Mouse (Mus musculus): ENCODE measurements at regions not wholly inside any gene's neighbourhood (a gene's known extent, or its start where the extent isn't known, plus 50 kb on each side); places are given as distances from the start of the nearest gene placed in this dataset.

- DNase-seq = no peak
Observed at GRCm38 (mm10) chr4:33798654-33799053, 125.7 kb upstream of the Cnr1 start.

- no peak for DNase-seq
Observed at GRCm38 (mm10) chr4:33799110-33799509, 125.3 kb upstream of the Cnr1 start.

- DNase-seq = no peak
Observed at GRCm38 (mm10) chr4:33799831-33800230, 124.6 kb upstream of the Cnr1 start.

- DNase-seq = no peak
Observed at GRCm38 (mm10) chr4:33812338-33812737, 112.1 kb upstream of the Cnr1 start.

GRCm38 (mm10) chr4:33823850-33824249 is 100.5 kb upstream of the Cnr1 start:
- DNase-seq = no peak

- no peak for DNase-seq
Observed at GRCm38 (mm10) chr4:33833134-33833533, 91.3 kb upstream of the Cnr1 start.

- DNase-seq = no peak
Observed at GRCm38 (mm10) chr4:33838436-33838835, 86.0 kb upstream of the Cnr1 start.

- DNase-seq = no peak
Observed at GRCm38 (mm10) chr4:33840119-33840518, 84.3 kb upstream of the Cnr1 start.

- no peak for DNase-seq
Observed at GRCm38 (mm10) chr4:33845611-33846395, 78.6 kb upstream of the Cnr1 start.

- no peak for DNase-seq
Observed at GRCm38 (mm10) chr4:33850249-33850648, 74.1 kb upstream of the Cnr1 start.

GRCm38 (mm10) chr4:33852294-33852693 is 72.1 kb upstream of the Cnr1 start:
- DNase-seq = no peak

GRCm38 (mm10) chr4:33855112-33855511 is 69.3 kb upstream of the Cnr1 start:
- no peak for DNase-seq

GRCm38 (mm10) chr4:33867126-33867525 is 57.3 kb upstream of the Cnr1 start:
- no peak for DNase-seq

- DNase-seq = no peak
Observed at GRCm38 (mm10) chr4:33869317-33869716, 55.1 kb upstream of the Cnr1 start.

Measured in thymus, postnatal 4 days (tissue).